Mouse (Mus musculus) stomach, embryonic 15.5 days (tissue): ENCODE results near the gene Bcl6b. TPM values are rescaled to one million over a fixed set of nuclear protein-coding genes. Genes with fewer than 3 reads are reported as not detected.

Experiments used
- ATAC-seq: fragments of 200-750 bp; cut with Nextera tagmentation; 2 replicates; pipeline ENCODE4 v1.8.0; 2017; ENCODE audit warnings: low read depth, moderate number of reproducible peaks, moderate TSS enrichment; ENCODE audit not compliant: insufficient read depth, low FRiP score
- H3K27ac ChIP-seq: fragments of 300-500 bp; sonication (generic); 2 replicates; pipeline ENCODE4 v1.5.1; 2015; ENCODE audit warnings: mild to moderate bottlenecking, inconsistent platforms
- H3K27me3 ChIP-seq: fragments of 300-500 bp; sonication (generic); replicated peaks from 2 replicates; pipeline ENCODE4 v1.6.1; 2015; ENCODE audit warnings: inconsistent platforms
- H3K36me3 ChIP-seq: fragments of 300-500 bp; sonication (generic); 2 replicates; pipeline ENCODE4 v1.6.1; 2015; ENCODE audit warnings: inconsistent platforms
- H3K4me1 ChIP-seq: fragments of 300-500 bp; sonication (generic); 2 replicates; pipeline ENCODE4 v1.6.1; 2015; ENCODE audit warnings: inconsistent platforms
- H3K4me2 ChIP-seq: fragments of 300-500 bp; sonication (generic); 2 replicates; pipeline ENCODE4 v1.6.1; 2015; ENCODE audit warnings: mild to moderate bottlenecking, inconsistent platforms
- H3K4me3 ChIP-seq: fragments of 300-500 bp; sonication (generic); replicated peaks from 2 replicates; pipeline ENCODE4 v1.5.1; 2015; ENCODE audit warnings: inconsistent platforms
- H3K9ac ChIP-seq: fragments of 300-500 bp; sonication (generic); 2 replicates; pipeline ENCODE4 v1.6.1; 2015; ENCODE audit warnings: inconsistent platforms
- H3K9me3 ChIP-seq: fragments of 300-500 bp; sonication (generic); 2 replicates; pipeline ENCODE4 v1.6.1; 2016; ENCODE audit warnings: inconsistent platforms
- WGBS: fragments of 180-500 bp; shearing (Covaris S2); methylation state at CpG from one replicate; pipeline ENCODE4 v1.1.7; 2015; 5-methylcytosine and 5-hydroxymethylcytosine counted together
- polyA plus RNA-seq: library from polyadenylated mRNA; unstranded; fragments of >200 nt; fragmentation: Nextera tagmentation; extraction: Ambion mirVana; gene quantifications from 2 replicates; pipeline ENCODE4 v1.2.1, GENCODE M21; 2015

Bcl6b gene
- polyA plus RNA-seq, 1 experiment from 2014 or later, result 10.9 TPM

DNA sequence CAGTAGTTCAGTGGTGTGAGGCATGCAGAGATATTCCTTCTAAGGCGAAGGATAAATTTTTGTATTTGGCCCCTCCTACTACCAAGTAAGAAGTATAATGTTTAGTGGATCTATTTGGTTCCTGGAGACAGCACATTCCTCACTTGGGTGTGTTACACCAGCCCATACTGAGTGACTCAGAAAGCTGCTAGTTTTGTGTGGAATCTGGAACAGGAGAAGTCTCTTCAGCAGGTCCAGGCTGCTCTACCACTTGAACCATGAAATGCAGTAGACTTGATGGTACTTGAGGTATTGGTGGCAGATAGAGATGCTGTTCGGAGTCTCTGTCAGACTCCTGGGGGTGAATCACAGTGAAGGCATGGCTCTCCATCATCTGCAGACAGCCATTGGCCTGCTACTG, 18.9 kb downstream of the Bcl6b start:
- ATAC-seq, result no peak
- 79% methylated on average over 2 of the region's 2 CpGs for WGBS
- H3K27ac ChIP-seq, result no peak overlapping the region
- no peak overlapping the region for H3K9ac ChIP-seq
- H3K4me1 ChIP-seq, result peaks cover 17% of the 10 kb centered on the region
- no peaks in the 10 kb centered on the region for H3K36me3 ChIP-seq
- H3K9me3 ChIP-seq, result no peaks in the 10 kb centered on the region
- H3K4me2 ChIP-seq, result no peak overlapping the region
- H3K4me3 ChIP-seq, result no peak overlapping the region
- H3K27me3 ChIP-seq, result peaks cover 25% of the 10 kb centered on the region

DNA sequence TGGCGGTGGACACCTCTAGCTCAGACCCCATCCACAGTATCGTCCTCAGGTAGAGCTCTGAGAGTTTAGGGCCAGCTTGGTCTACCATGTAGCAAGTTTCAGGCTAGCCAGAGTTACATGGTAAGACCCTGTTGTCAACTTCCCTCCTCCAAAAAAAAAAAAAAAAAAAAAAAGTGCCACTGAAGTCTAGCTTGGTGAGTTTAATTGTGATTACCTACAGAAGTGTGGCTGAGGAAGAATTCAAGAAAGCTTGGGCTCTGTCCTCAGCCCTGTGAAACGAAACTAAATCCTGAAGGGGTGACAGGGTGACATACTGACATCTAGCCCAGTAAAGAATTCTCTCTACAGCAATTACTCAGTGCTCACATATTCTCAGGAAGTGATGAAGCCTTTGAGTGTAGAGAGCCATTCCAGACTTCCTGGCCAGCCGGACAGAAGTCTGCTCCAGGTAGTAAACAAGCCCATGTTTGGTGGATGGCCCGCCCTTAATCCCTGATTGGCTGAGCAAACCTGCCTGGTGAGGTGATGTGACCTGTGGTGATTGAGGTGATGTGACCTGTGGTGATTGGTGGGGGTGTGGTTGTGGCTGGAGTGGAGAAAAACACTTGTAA, 20.7 kb downstream of the Bcl6b start:
- ATAC-seq, result no peak
- Histone ChIP-seq H3K9ac (no peak overlapping the region), H3K4me1 (peaks cover 4% of the 10 kb centered on the region; the same call in 1 of the 2 replicates), H3K4me2 (no peak overlapping the region), H3K27ac (no peak overlapping the region), H3K27me3 (peaks cover 7% of the 10 kb centered on the region; the same call in 1 of the 2 replicates), H3K4me3 (no peak overlapping the region), H3K36me3 (no peaks in the 10 kb centered on the region), H3K9me3 (no peaks in the 10 kb centered on the region)
- WGBS, result 60% methylated on average over 5 of the region's 5 CpGs

DNA sequence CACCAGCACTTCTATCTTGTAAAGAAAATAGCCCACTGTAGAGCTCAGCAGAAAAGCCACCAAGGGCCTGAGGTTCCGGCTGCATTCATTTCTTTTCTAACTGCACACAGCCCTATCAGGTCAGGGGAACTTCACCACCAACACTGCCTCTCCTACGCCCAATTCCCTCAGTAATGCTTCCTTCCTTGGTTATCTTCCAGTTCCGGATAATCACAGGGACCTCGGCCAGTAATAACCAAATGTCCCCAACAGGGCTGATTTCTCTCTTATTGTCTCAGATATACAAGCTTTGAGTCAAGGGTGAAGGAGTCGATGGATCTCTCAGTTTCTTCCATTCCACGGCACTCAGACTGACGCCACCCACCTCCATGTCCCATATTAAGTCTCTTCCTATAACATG, 22.3 kb downstream of the Bcl6b start:
- ATAC-seq, result no peak
- no peaks in the 10 kb centered on the region for H3K27me3 ChIP-seq
- no peaks in the 10 kb centered on the region for H3K9me3 ChIP-seq
- H3K9ac ChIP-seq, result no peak overlapping the region
- H3K27ac ChIP-seq, result no peak overlapping the region
- H3K4me3 ChIP-seq, result no peak overlapping the region
- no peaks in the 10 kb centered on the region for H3K36me3 ChIP-seq
- 81% methylated on average over 7 of the region's 7 CpGs for WGBS
- no peak overlapping the region for H3K4me2 ChIP-seq
- no peaks in the 10 kb centered on the region for H3K4me1 ChIP-seq

DNA sequence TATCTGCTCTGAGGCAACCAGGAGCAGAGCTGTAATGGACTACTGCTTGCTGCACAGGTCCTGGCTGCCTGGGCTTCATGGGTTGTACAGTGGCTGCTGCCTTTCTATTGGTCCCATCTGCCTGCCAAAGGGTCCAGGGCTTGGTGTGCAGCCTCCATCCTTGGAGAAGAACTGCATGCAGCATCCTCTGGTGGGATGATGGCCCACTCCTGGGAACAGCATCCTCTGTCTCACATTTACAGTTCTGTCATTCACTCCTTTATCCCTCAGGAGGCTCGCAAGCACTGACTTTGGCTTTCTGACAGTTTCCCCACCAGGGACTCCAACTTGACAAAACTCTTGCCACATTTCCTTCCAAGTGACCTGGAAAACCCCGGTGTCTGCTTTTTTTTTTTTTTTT, 22.8 kb downstream of the Bcl6b start:
- ATAC-seq, result no peak
- Histone ChIP-seq H3K27me3 (no peaks in the 10 kb centered on the region), H3K4me1 (no peaks in the 10 kb centered on the region), H3K9ac (no peak overlapping the region), H3K27ac (no peak overlapping the region), H3K4me2 (no peak overlapping the region), H3K36me3 (no peaks in the 10 kb centered on the region), H3K9me3 (no peaks in the 10 kb centered on the region), H3K4me3 (no peak overlapping the region)
- 73% methylated on average over 2 of the region's 2 CpGs for WGBS

DNA sequence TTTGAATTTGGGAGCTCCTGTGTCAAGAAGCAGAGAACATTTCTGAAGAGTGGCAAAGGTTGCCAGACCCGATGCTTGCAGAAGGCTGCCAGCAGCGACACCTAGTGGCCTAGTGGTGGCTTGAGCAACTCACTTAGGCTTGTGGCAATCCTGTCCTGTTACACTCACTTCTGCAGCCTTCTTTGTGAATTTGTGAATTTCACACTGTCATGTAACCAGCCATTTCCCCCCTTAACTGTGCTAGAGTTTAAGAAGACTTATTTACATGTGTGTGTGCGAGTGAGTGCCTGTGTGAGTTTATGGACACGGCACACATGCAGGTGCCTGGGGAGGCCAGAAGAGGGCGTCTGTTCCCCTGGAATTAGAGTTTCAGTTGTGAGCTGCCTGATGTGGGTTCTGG, 27.9 kb downstream of the Bcl6b start:
- Histone ChIP-seq H3K4me2 (no peak overlapping the region), H3K27ac (no peak overlapping the region), H3K9ac (no peak overlapping the region), H3K4me1 (no peaks in the 10 kb centered on the region), H3K4me3 (no peak overlapping the region), H3K9me3 (no peaks in the 10 kb centered on the region), H3K36me3 (no peaks in the 10 kb centered on the region), H3K27me3 (no peaks in the 10 kb centered on the region)
- peak; percentile 60; the same call in 1 of the 2 replicates for ATAC-seq
- WGBS, result 32% methylated on average over 5 of the region's 5 CpGs

DNA sequence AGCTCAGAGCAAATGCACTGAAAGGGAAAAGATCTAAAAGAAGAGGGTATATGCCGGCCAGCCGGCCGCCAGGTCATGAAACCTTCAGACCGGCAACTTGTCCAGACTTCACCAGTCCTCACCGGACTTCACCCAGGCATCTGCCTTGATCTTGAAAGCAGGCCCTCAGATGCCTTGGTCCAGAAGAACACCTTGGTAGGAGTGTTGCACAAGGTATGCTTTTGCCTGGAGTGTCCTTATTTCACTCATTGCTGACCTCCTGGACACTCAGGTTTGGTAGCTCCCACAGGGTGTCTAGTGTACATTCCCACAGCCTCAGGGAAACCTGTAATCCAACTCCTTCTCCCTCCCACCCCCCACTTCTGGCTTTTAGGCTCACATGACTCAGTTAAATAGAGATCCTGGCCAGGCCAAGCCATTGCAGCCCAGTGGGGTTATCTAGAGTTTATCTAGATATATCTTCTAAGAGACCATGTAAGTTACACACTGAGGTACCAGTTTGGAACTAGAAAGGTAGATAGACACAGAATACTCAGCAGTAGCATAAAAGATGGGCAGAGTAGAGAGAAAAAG, 29.5 kb downstream of the Bcl6b start:
- no peak for ATAC-seq
- Histone ChIP-seq H3K36me3 (no peaks in the 10 kb centered on the region), H3K27me3 (no peaks in the 10 kb centered on the region), H3K4me2 (no peak overlapping the region), H3K9me3 (no peaks in the 10 kb centered on the region), H3K4me3 (no peak overlapping the region), H3K9ac (no peak overlapping the region), H3K4me1 (no peaks in the 10 kb centered on the region), H3K27ac (no peak overlapping the region)
- 90% methylated on average over 5 of the region's 5 CpGs for WGBS

DNA sequence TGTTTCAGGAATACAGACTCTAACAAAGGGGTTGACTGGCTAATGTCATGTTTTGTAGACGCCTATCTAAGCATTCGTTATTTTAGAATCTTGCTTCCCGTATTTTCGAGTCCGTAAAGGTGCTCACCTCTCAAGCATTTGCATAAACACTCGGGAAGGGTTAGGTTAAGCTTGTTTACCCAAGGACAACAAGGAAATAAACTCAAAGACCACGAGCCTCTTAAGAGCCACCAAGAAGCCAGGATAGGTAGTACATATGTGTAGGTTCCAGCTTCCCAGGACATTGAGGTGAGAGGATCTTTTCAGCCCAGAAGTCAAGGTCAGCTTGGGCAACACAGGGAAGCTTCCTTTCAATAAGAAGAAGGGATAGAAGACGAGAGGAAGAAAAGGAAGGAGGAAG, 30.5 kb downstream of the Bcl6b start:
- 71% methylated on average over 8 of the region's 8 CpGs for WGBS
- H3K4me1 ChIP-seq, result no peaks in the 10 kb centered on the region
- no peaks in the 10 kb centered on the region for H3K36me3 ChIP-seq
- no peaks in the 10 kb centered on the region for H3K27me3 ChIP-seq
- H3K27ac ChIP-seq, result no peak overlapping the region
- no peak overlapping the region for H3K4me3 ChIP-seq
- no peak overlapping the region for H3K4me2 ChIP-seq
- no peak overlapping the region for H3K9ac ChIP-seq
- H3K9me3 ChIP-seq, result no peaks in the 10 kb centered on the region
- no peak for ATAC-seq

DNA sequence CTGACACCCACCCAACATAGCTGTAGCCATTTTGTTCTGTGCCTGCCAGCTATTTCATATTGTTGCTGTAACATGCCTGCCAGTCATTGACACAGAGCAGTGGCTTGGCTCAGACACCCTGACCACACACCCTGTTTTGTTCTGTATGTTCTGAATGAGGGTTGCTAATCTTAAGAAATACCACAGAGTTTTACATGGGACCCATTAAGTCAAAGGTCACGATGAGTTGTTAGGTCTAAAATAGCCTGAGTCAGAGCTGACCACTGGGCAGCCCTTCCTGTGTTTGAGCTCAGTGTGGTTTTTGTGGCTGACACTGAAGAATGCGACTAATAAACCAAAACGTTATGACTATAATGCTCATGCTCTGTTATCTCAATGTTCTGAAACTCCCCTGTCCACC, 31.3 kb downstream of the Bcl6b start:
- no peak overlapping the region for H3K4me3 ChIP-seq
- no peak overlapping the region for H3K9ac ChIP-seq
- 79% methylated on average over 3 of the region's 3 CpGs for WGBS
- H3K4me1 ChIP-seq, result no peaks in the 10 kb centered on the region
- no peaks in the 10 kb centered on the region for H3K36me3 ChIP-seq
- H3K27ac ChIP-seq, result no peak overlapping the region
- no peak for ATAC-seq
- H3K9me3 ChIP-seq, result no peaks in the 10 kb centered on the region
- H3K4me2 ChIP-seq, result no peak overlapping the region
- no peaks in the 10 kb centered on the region for H3K27me3 ChIP-seq

DNA sequence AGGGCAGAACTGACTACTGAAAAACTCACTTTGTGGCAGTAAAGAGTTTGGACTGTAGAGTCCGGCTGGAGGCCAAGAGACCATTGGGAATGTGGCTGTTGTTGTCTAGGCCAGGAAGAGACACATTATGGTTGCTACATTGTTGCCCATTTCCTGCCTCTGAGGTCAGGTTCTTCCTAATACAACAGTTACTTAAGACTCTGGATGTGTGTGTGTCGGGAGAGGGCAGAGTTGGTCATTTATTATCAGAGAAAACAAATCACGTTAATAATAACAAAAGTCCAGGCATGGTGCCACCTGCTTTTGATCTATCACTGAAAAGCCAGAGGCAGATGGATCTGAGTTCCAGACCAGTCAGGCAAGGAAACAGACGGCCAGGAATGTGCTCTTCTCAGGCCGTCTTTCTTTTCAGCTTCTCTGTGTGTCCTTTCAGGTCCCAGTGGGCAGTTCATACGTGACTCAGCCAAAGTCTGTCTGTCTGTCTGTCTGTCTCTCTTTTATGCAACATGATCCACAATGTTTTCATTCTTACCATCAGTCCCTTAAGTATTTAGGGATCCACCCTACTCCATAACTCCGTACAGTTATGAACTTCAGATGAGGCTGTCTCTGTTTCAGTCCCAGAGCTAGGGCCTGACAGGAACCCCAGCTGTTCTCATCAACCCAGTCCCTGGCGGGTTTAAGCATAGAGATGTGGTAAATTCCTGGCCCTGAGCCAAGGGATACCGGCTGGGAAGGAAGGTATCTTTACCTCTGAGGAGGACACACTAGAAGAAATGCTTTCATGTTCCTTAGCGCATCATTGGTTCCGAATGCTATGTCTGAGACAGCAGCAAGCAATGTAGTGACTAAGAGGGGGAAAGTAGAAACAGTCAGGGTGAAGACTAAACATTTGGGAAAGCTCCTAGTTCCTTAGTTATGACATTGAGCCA, 36.0 kb downstream of the Bcl6b start:
- Histone ChIP-seq H3K4me3 (no peak overlapping the region), H3K36me3 (no peaks in the 10 kb centered on the region), H3K4me2 (no peak overlapping the region), H3K4me1 (no peaks in the 10 kb centered on the region), H3K27me3 (no peaks in the 10 kb centered on the region), H3K9me3 (no peaks in the 10 kb centered on the region), H3K9ac (no peak overlapping the region), H3K27ac (no peak overlapping the region)
- no peak for ATAC-seq
- WGBS, result 33% methylated on average over 11 of the region's 11 CpGs

DNA sequence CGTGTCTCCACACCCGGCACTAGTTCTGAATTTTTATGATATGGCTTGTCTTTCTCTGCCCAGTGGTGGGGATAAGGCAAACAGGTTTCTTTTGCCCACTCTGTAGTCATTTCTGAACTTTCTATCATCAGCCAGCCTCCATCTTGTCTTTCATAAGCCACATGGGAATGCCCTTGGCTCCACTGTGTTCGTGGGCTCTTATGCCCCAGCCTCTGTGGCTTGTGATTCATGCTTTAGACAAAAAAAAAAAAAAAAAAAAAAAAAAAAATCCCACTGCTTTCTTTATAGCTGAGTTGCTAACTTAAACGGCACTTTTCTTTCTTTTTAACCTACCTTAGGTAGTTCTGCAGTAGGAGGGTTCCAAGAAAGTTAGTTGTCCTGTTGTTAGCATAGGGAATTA, 37.4 kb downstream of the Bcl6b start:
- no peaks in the 10 kb centered on the region for H3K36me3 ChIP-seq
- 73% methylated on average over 4 of the region's 4 CpGs for WGBS
- H3K4me3 ChIP-seq, result no peak overlapping the region
- no peak overlapping the region for H3K27ac ChIP-seq
- H3K9ac ChIP-seq, result no peak overlapping the region
- H3K4me2 ChIP-seq, result no peak overlapping the region
- ATAC-seq, result no peak
- H3K4me1 ChIP-seq, result no peaks in the 10 kb centered on the region
- H3K9me3 ChIP-seq, result no peaks in the 10 kb centered on the region
- H3K27me3 ChIP-seq, result no peaks in the 10 kb centered on the region

DNA sequence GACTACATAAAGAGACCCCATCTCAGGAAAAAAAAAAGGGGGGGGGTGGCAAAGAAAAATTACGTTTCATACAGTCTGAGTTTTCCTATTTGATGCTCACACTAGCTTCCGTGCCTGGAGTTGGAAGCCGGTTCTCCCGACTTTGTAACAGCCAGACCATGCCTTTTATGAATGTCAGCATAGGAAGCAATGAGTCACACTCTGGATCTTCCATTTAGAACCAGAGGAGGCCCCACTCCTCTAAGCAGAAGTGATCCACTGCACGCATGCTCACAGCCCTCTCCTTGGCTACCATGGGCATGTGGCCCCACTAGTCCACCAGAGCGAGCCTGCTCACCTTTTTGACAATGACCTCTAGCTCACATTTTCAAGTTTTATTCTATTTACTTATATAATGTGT, 38.4 kb downstream of the Bcl6b start:
- H3K27ac ChIP-seq, result no peak overlapping the region
- no peaks in the 10 kb centered on the region for H3K27me3 ChIP-seq
- WGBS, result 71% methylated on average over 6 of the region's 6 CpGs
- H3K4me2 ChIP-seq, result no peak overlapping the region
- H3K9ac ChIP-seq, result no peak overlapping the region
- H3K4me1 ChIP-seq, result no peaks in the 10 kb centered on the region
- no peak for ATAC-seq
- H3K4me3 ChIP-seq, result no peak overlapping the region
- no peaks in the 10 kb centered on the region for H3K36me3 ChIP-seq
- no peaks in the 10 kb centered on the region for H3K9me3 ChIP-seq
